Mouse (Mus musculus) kidney, postnatal 0 days (tissue): ENCODE results near the gene Armc7. TPM values are rescaled to one million over a fixed set of nuclear protein-coding genes. Genes with fewer than 3 reads are reported as not detected.

Experiments
- ATAC-seq: fragments of 200-750 bp; cut with Nextera tagmentation; replicated peaks from 2 replicates; pipeline ENCODE4 v1.8.0; 2017; ENCODE audit warnings: low read depth, moderate number of reproducible peaks, moderate TSS enrichment, moderate library complexity; ENCODE audit not compliant: low FRiP score
- DNase-seq: peaks from one replicate; pipeline ENCODE4 v3.0.0-alpha.2; 2016; ENCODE audit warnings: low spot score
- H3K27ac ChIP-seq: fragments of 300-500 bp; sonication (generic); 2 replicates; pipeline ENCODE4 v1.5.1; 2014; ENCODE audit warnings: mild to moderate bottlenecking
- H3K27me3 ChIP-seq: fragments of 300-500 bp; sonication (generic); 2 replicates; pipeline ENCODE4 v1.6.1; 2014; ENCODE audit warnings: low read length, mixed read lengths; ENCODE audit not compliant: insufficient read depth
- H3K36me3 ChIP-seq: fragments of 300-500 bp; sonication (generic); 2 replicates; pipeline ENCODE4 v1.6.1; 2014; ENCODE audit warnings: low read length, mixed read lengths; ENCODE audit not compliant: insufficient read depth
- H3K4me1 ChIP-seq: fragments of 300-500 bp; sonication (generic); replicated peaks from 2 replicates; pipeline ENCODE4 v1.6.1; 2014; ENCODE audit warnings: antibody characterized with exemption, low read length, mixed read lengths; ENCODE audit not compliant: insufficient read depth
- H3K4me2 ChIP-seq: fragments of 300-500 bp; sonication (generic); 2 replicates; pipeline ENCODE4 v1.6.1; 2014; ENCODE audit warnings: mild to moderate bottlenecking, low read length, moderate library complexity, mixed read lengths
- H3K4me3 ChIP-seq: fragments of 300-500 bp; sonication (generic); replicated peaks from 2 replicates; pipeline ENCODE4 v1.5.1; 2014; ENCODE audit warnings: low read depth, low read length
- H3K9ac ChIP-seq: fragments of 300-500 bp; sonication (generic); 2 replicates; pipeline ENCODE4 v1.6.1; 2014; ENCODE audit warnings: low read depth, low read length
- H3K9me3 ChIP-seq: fragments of 300-500 bp; sonication (generic); replicated peaks from 2 replicates; pipeline ENCODE4 v1.6.1; 2016; ENCODE audit warnings: low read length, inconsistent platforms, mixed read lengths
- CTCF ChIP-seq: IDR thresholded peaks from 2 replicates; pipeline ENCODE4 v1.5.1; 2016; ENCODE audit warnings: antibody characterized with exemption, low read depth, mild to moderate bottlenecking, moderate library complexity
- WGBS: fragments of 180-500 bp; shearing (Covaris S2); extraction: QIAGEN DNeasy Blood & Tissue Kit; methylation state at CpG from one replicate; pipeline ENCODE4 v1.1.7; 2014; 5-methylcytosine and 5-hydroxymethylcytosine counted together
- polyA plus RNA-seq: library from polyadenylated mRNA; unstranded; fragments of >200 nt; fragmentation: Nextera tagmentation; extraction: Ambion mirVana; gene quantifications from 2 replicates; pipeline ENCODE4 v1.2.1, GENCODE M21; 2015

Armc7 gene
- polyA plus RNA-seq, 1 experiment from 2014 or later, result 6.9 TPM

GRCm38 (mm10) chr11:115461846-115462242 is 13.6 kb upstream of the Armc7 start:
- 65% methylated on average over 5 of the region's 5 CpGs for WGBS
- Histone ChIP-seq H3K4me3 (no peak overlapping the region), H3K27ac (peak overlapping the region; percentile 86), H3K9me3 (no peaks in the 10 kb centered on the region), H3K27me3 (no peaks in the 10 kb centered on the region), H3K9ac (no peak overlapping the region), H3K4me2 (peak overlapping the region; percentile 38; the same call in 1 of the 2 replicates), H3K36me3 (no peaks in the 10 kb centered on the region), H3K4me1 (no peaks in the 10 kb centered on the region)
- ATAC-seq (no peak), DNase-seq (no peak)
- no peak for TF ChIP-seq CTCF

- DNase-seq (no peak), ATAC-seq (peak; percentile 44; the same call in 1 of the 2 replicates)
- H3K4me2 ChIP-seq, result peak within 1 kb of the TSS; percentile 38
- H3K36me3 ChIP-seq, result no peaks in the 10 kb centered on the region
- H3K27me3 ChIP-seq, result no peaks in the 10 kb centered on the region
- peak within 1 kb of the TSS; percentile 28; the same call in 1 of the 2 replicates for H3K9ac ChIP-seq
- TF ChIP-seq CTCF, result no peak; the same call in 1 of the 2 replicates
- H3K27ac ChIP-seq, result peak within 1 kb of the TSS; percentile 86
- no peaks in the 10 kb centered on the region for H3K4me1 ChIP-seq
- WGBS, result 71% methylated on average over 16 of the region's 16 CpGs
- H3K9me3 ChIP-seq, result no peaks in the 10 kb centered on the region
- H3K4me3 ChIP-seq, result no peak within 1 kb of the TSS; the same call in 1 of the 2 replicates
These were observed 13.1 kb upstream of the Armc7 start, which contains the start of gene Slc16a5 for GRCm38 (mm10) chr11:115462243-115462891. Gene Slc16a5 (plus strand): TSS chr11:115462474.

GRCm38 (mm10) chr11:115463397-115463796 is 12.1 kb upstream of the Armc7 start:
- H3K4me2 ChIP-seq, result peak overlapping the region; percentile 38
- no peaks in the 10 kb centered on the region for H3K36me3 ChIP-seq
- H3K9me3 ChIP-seq, result no peaks in the 10 kb centered on the region
- peak; percentile 47; the same call in 1 of the 2 replicates for ATAC-seq
- DNase-seq, result no peak
- no peak for TF ChIP-seq CTCF
- no peaks in the 10 kb centered on the region for H3K27me3 ChIP-seq
- peak overlapping the region; percentile 86 for H3K27ac ChIP-seq
- no peak overlapping the region for H3K4me3 ChIP-seq
- 53% methylated on average over 11 of the region's 11 CpGs for WGBS
- H3K9ac ChIP-seq, result peak overlapping the region; percentile 35
- no peaks in the 10 kb centered on the region for H3K4me1 ChIP-seq

- no peak for ATAC-seq
- 66% methylated on average over 8 of the region's 8 CpGs for WGBS
- no peaks in the 10 kb centered on the region for H3K9me3 ChIP-seq
- peak overlapping the region; percentile 12; the same call in 1 of the 2 replicates for H3K4me2 ChIP-seq
- H3K27ac ChIP-seq, result no peak overlapping the region
- H3K4me1 ChIP-seq, result no peaks in the 10 kb centered on the region
- no peak overlapping the region for H3K9ac ChIP-seq
- H3K27me3 ChIP-seq, result no peaks in the 10 kb centered on the region
- no peak for DNase-seq
- no peak for TF ChIP-seq CTCF
- no peak overlapping the region for H3K4me3 ChIP-seq
- H3K36me3 ChIP-seq, result no peaks in the 10 kb centered on the region
These were observed 10.6 kb upstream of the Armc7 start for GRCm38 (mm10) chr11:115464851-115465250.

- ATAC-seq, result no peak
- TF ChIP-seq CTCF, result 0 out of 2 replicates have a peak, but pooled peaks have one; percentile 9
These were observed 8.2 kb upstream of the Armc7 start for GRCm38 (mm10) chr11:115467217-115467618.

GRCm38 (mm10) chr11:115472183-115472582 is 3.3 kb upstream of the Armc7 start:
- Histone ChIP-seq H3K4me3 (no peak overlapping the region), H3K36me3 (no peaks in the 10 kb centered on the region), H3K27ac (no peak overlapping the region), H3K27me3 (no peaks in the 10 kb centered on the region), H3K9me3 (no peaks in the 10 kb centered on the region), H3K9ac (no peak overlapping the region), H3K4me2 (no peak overlapping the region), H3K4me1 (peaks cover 17% of the 10 kb centered on the region; the same call in 1 of the 2 replicates)
- ATAC-seq, result no peak
- DNase-seq, result no peak
- TF ChIP-seq CTCF, result no peak
- WGBS, result 74% methylated on average over 7 of the region's 7 CpGs

More at GRCm38 (mm10) chr11:115467217-115467618, 8.2 kb upstream of the Armc7 start:
- peak; percentile 32 for DNase-seq
- Histone ChIP-seq H3K27ac (no peak overlapping the region), H3K4me2 (no peak overlapping the region), H3K36me3 (no peaks in the 10 kb centered on the region), H3K9me3 (no peaks in the 10 kb centered on the region), H3K4me1 (no peaks in the 10 kb centered on the region), H3K27me3 (no peaks in the 10 kb centered on the region), H3K4me3 (no peak overlapping the region), H3K9ac (no peak overlapping the region)
- WGBS, result 26% methylated on average over 4 of the region's 4 CpGs
